Mouse (Mus musculus): Measurements from ENCODE around the gene Frmpd1.

DNA sequence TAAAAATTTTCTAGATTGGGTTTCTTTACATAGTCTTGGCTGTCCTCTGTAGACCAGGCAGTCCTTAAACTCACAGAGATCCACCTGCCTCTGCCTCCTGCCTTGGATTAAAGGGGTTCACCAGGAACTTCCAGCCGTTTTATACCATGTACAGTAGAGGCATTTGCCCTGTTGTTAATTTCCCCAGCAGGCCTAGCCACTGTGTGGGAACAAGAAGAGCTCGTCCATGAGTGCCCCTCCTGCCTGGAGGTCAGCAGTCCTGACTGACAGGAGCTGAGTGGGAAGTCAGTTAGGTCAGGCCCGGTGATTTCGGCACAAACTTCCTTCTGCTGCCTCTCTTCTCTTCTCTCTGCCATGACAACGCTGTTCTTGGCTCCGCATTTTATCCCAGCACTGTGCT lies 123.9 kb downstream of the Frmpd1 start:
- TF ChIP-seq CTCF (IDR thresholded peaks at IDR 0.05; ENCODE audit: low read depth, low read length) (no peak), POLR2A (IDR thresholded peaks at IDR 0.05; ENCODE audit: extremely low read depth, insufficient read depth, low read length) (no peak)

All from liver, adult 2 months (tissue).